Mouse (Mus musculus): Measurements from ENCODE around the gene Gm5737.

Gene Gm5737

GRCm38 (mm10) chr7:120874764-120875539 is 62.8 kb downstream of the Gm5737 start:
- no peak for DNase-seq (ENCODE audit: low read depth in 1 of 2, low spot score in 2 of 2)

GRCm38 (mm10) chr7:120875540-120876388 is 63.6 kb downstream of the Gm5737 start:
- DNase-seq (ENCODE audit: low read depth in 1 of 2, low spot score in 2 of 2), result no peak

- DNase-seq (ENCODE audit: low read depth in 1 of 2, low spot score in 2 of 2), result no peak
Measured at GRCm38 (mm10) chr7:120878271-120878670, 66.1 kb downstream of the Gm5737 start.

- no peak for DNase-seq (ENCODE audit: low read depth in 1 of 2, low spot score in 2 of 2)
Measured at GRCm38 (mm10) chr7:120879972-120880371, 67.8 kb downstream of the Gm5737 start.

GRCm38 (mm10) chr7:120880770-120881169 is 68.6 kb downstream of the Gm5737 start:
- DNase-seq (ENCODE audit: low read depth in 1 of 2, low spot score in 2 of 2), result no peak
